Mouse (Mus musculus) kidney, adult 8-10 months (tissue): ENCODE measurements at regions not wholly inside any gene's neighbourhood (a gene's known extent, or its start where the extent isn't known, plus 50 kb on each side); places are given as distances from the start of the nearest gene placed in this dataset.
A peak's percentile ranks its signal among the peaks of the same experiment; 100 is the strongest.

Source experiments
- DNase-seq, 2 experiments: peaks; one replicate each; pipeline ENCODE4 v3.0.0; 2022

- no peak for DNase-seq
These were observed 482.3 kb downstream of the Irx1 start for GRCm38 (mm10) chr13:71481205-71481604.

- DNase-seq: no peak
These were observed 502.0 kb downstream of the Irx1 start for GRCm38 (mm10) chr13:71461552-71461951.

GRCm38 (mm10) chr13:71460607-71461006 is 502.9 kb downstream of the Irx1 start:
- DNase-seq: no peak

GRCm38 (mm10) chr13:71460097-71460496 is 503.4 kb downstream of the Irx1 start:
- no peak for DNase-seq

GRCm38 (mm10) chr13:71459022-71459536 is 504.4 kb downstream of the Irx1 start:
- peak; percentile 31 to 55 for DNase-seq

- DNase-seq: peak; percentile 26 to 61
These were observed 505.2 kb downstream of the Irx1 start for GRCm38 (mm10) chr13:71458061-71458935.

GRCm38 (mm10) chr13:71457550-71457949 is 506.0 kb downstream of the Irx1 start:
- DNase-seq: no peak

GRCm38 (mm10) chr13:71452258-71452657 is 511.3 kb downstream of the Irx1 start:
- no peak for DNase-seq

- no peak for DNase-seq
These were observed 525.9 kb downstream of the Irx1 start for GRCm38 (mm10) chr13:71437601-71438099.

- DNase-seq: no peak
These were observed 559.6 kb downstream of the Irx1 start for GRCm38 (mm10) chr13:71403654-71404560.

- DNase-seq: no peak
These were observed 552.2 kb upstream of the Adamts16 start for GRCm38 (mm10) chr13:71393716-71394309.

GRCm38 (mm10) chr13:71378641-71379040 is 537.0 kb upstream of the Adamts16 start:
- DNase-seq: no peak

GRCm38 (mm10) chr13:71375909-71376606 is 534.4 kb upstream of the Adamts16 start:
- DNase-seq: no peak

GRCm38 (mm10) chr13:71372701-71373685 is 531.4 kb upstream of the Adamts16 start:
- no peak for DNase-seq

- DNase-seq: no peak
These were observed 528.2 kb upstream of the Adamts16 start for GRCm38 (mm10) chr13:71369832-71370231.

GRCm38 (mm10) chr13:71365261-71365660 is 523.6 kb upstream of the Adamts16 start:
- DNase-seq: no peak

GRCm38 (mm10) chr13:71362311-71362710 is 520.7 kb upstream of the Adamts16 start:
- DNase-seq: no peak

GRCm38 (mm10) chr13:71359112-71359511 is 517.5 kb upstream of the Adamts16 start:
- no peak for DNase-seq

- no peak for DNase-seq
These were observed 509.2 kb upstream of the Adamts16 start for GRCm38 (mm10) chr13:71350787-71351186.

- DNase-seq: no peak
These were observed 501.3 kb upstream of the Adamts16 start for GRCm38 (mm10) chr13:71342921-71343320.

GRCm38 (mm10) chr13:71338700-71339099 is 497.1 kb upstream of the Adamts16 start:
- peak in 1 of 2 experiments; percentile 3 for DNase-seq
